Mouse (Mus musculus): ENCODE data around the gene Tanc2.

The Tanc2 gene

DNA sequence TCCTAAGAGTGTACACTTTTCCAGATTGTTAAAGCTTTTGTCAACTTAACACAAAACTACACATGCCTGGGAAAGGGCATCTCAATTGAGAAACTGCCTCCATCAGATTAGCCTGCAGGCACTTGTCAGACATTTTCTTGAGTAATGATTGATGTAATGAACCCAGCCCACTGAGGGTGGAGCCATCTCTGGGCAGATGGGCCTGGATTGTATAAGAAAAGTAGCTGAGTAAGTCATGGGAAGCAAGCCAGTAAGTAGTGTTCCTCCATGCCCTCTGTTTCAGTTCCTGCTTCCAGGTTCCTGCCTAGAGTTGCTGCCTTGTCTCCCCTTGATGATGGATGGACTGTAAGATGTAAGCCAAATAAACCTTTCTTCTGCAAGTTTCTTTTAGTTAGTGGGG, 12.6 kb upstream of the Tanc2 start:
- DNase-seq (ENCODE audit: low read depth, low spot score), result no peak
- Histone ChIP-seq H3K36me3 (ENCODE audit: control insufficient read depth, insufficient read depth, low read length, poor library complexity, severe bottlenecking) (no peaks in the 10 kb centered on the region), H3K27me3 (ENCODE audit: control insufficient read depth, insufficient read depth, low read length, poor library complexity, severe bottlenecking) (no peaks in the 10 kb centered on the region)

DNA sequence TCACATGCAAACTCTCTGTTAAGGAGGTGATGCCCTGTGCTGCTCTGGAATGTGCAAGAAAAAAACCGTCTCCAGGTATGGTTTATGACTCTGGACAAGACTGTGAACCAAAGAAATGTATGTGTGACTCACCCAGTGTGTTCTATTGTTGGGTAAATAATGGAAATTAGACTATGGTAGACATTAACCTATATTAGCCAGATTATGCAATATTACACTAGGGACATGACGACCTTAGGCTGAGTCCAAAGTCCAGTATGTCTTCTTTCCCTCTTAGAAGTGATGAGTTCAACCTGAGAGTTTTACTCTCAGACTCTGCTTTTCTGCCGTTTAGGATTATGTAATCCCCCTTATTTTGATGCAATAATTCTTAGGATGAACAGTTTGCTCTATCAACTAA, 7.8 kb upstream of the Tanc2 start:
- Histone ChIP-seq H3K27me3 (ENCODE audit: control insufficient read depth, insufficient read depth, low read length, poor library complexity, severe bottlenecking) (no peaks in the 10 kb centered on the region), H3K36me3 (ENCODE audit: control insufficient read depth, insufficient read depth, low read length, poor library complexity, severe bottlenecking) (no peaks in the 10 kb centered on the region)
- DNase-seq (ENCODE audit: low read depth, low spot score), result no peak

DNA sequence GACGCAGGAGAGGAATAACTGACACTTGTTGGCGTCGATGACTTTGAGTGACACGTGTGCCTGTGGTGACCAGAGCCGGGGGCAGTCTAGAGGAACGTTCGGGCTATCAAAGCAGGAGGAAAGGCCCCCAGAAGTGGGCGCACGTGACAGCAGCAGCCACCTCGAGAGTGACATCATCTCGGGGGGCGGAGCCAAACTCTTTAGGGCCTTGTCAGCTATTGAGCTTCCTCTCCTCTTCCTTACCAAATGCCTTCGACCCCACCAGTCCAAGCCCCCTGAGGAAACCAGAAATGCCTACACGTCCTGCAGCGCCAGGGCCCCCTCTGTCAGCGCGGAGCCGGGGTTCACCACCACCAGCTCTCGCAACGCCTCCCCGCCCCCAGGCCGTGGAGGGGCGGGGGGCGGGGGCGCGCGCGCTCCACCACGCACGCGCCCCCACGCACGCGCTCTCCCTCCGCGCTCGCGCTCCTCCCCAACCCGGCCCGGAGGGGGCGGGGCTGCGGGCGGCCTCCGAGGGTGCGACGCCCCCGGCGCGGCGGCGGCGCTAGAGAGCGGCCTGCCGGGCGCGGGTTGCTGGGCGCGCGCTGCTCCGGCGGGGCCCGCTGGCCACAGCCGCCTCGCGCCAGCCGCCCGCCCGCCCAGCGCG, 432 bp upstream of the Tanc2 start:
- peak; percentile 90 for DNase-seq (ENCODE audit: low read depth, low spot score)
- H3K36me3 ChIP-seq (ENCODE audit: control insufficient read depth, insufficient read depth, low read length, poor library complexity, severe bottlenecking), result no peaks in the 10 kb centered on the region
- no peaks in the 10 kb centered on the region for H3K27me3 ChIP-seq (ENCODE audit: control insufficient read depth, insufficient read depth, low read length, poor library complexity, severe bottlenecking)

DNA sequence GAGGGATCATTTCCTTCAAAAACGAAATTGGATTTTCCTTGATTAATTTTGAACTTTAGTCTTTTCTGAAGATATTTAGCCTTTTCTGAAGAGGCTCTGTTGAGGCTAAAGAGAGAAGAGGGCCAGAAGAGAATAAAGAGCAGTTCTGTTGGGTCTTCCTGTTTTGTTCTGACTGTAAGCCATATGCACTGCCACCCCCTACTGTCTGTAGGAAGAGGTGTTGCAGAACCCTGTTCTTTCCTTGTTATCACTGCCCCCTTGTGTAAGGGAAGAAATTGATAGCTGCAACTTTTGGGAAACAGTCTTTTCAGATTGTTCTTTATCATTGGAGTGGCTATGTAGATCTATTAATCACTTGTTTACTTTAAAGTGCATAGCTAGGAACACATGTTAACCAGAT, 2.1 kb downstream of the Tanc2 start:
- Histone ChIP-seq H3K27me3 (ENCODE audit: control insufficient read depth, insufficient read depth, low read length, poor library complexity, severe bottlenecking) (no peaks in the 10 kb centered on the region), H3K36me3 (ENCODE audit: control insufficient read depth, insufficient read depth, low read length, poor library complexity, severe bottlenecking) (no peaks in the 10 kb centered on the region)
- peak; percentile 78 for DNase-seq (ENCODE audit: low read depth, low spot score)

DNA sequence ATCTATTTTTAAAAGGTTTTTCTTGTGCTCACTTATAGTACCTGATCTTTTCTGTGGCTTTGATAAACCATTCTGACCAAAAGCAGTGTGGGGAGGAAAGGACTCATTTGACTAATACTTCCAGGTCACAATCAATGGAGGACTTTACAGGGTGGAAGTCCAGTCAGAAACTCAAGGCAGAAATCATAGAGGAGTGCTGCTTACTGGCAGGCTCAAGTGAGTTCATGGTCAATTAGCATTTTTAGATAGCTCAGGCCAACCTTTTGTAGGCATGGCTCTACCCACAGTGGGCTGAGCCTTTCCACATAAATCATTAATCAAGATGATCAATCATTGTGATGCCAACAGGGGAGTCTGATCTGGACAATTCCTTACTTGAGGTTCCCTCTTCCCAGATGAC, 12.4 kb downstream of the Tanc2 start:
- Histone ChIP-seq H3K36me3 (ENCODE audit: control insufficient read depth, insufficient read depth, low read length, poor library complexity, severe bottlenecking) (no peaks in the 10 kb centered on the region), H3K27me3 (ENCODE audit: control insufficient read depth, insufficient read depth, low read length, poor library complexity, severe bottlenecking) (no peaks in the 10 kb centered on the region)
- DNase-seq (ENCODE audit: low read depth, low spot score), result no peak

DNA sequence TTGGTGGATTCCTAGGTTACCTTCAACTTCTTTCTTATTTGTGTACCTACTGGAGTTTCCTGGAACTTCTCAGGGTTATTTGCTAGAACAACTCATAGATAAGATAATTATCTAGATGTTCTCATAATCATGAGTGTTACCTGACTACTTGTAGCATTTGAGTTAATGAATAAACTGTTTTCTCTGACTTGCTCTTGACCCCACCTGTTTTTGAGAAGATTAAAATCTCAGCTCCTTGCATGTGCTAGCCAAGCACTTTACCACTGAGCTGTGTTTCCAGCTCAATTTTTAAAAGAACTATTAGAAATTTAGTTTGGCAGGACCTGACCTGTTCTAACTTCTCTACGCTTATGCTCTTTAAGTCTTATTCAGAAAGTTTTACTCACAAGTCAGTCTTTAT, 36.4 kb downstream of the Tanc2 start:
- Histone ChIP-seq H3K36me3 (ENCODE audit: control insufficient read depth, insufficient read depth, low read length, poor library complexity, severe bottlenecking) (no peaks in the 10 kb centered on the region), H3K27me3 (ENCODE audit: control insufficient read depth, insufficient read depth, low read length, poor library complexity, severe bottlenecking) (no peaks in the 10 kb centered on the region)
- no peak for DNase-seq (ENCODE audit: low read depth, low spot score)

DNA sequence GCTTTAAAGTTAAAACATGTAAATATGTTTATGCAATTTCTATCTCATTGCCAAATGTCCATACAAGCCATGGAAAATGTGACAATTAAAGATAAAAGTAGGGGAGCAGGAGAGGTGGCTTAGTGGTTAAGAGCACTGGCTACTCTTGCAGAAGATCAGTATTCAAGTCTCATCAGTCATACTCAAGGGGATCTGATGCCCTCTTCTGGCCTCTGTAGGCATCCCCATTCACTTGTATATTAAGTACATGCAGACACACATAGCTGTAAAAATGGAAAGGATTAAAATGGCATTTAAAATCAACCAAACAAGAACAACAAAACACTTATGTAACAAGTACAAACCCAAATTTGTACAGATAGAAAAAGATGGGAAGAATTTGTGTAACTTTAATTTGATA, 54.2 kb downstream of the Tanc2 start:
- Histone ChIP-seq H3K27me3 (ENCODE audit: control insufficient read depth, insufficient read depth, low read length, poor library complexity, severe bottlenecking) (peaks cover 2% of the 10 kb centered on the region; the same call in 1 of the 2 replicates), H3K36me3 (ENCODE audit: control insufficient read depth, insufficient read depth, low read length, poor library complexity, severe bottlenecking) (no peaks in the 10 kb centered on the region)
- DNase-seq (ENCODE audit: low read depth, low spot score), result peak; percentile 19

DNA sequence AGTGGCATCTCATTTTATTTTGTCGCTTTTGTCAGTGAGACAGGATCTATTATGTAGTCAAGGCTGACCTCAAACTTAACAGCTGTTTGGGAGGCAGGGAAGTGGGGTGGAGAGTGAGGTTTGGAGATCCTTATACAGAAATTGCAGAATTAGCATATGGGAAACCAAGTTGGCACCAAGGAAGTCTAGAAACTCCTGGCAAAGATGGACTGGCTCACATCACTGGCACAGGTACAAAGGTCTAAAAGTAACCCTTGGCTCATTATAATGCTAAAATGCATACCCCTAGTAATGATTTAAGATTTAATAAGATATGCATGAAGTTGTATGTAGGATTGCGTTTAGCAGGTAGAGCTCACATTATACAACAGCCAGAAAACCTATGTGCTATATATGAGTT, 58.2 kb downstream of the Tanc2 start:
- H3K27me3 ChIP-seq (ENCODE audit: control insufficient read depth, insufficient read depth, low read length, poor library complexity, severe bottlenecking), result peaks cover 2% of the 10 kb centered on the region; the same call in 1 of the 2 replicates
- DNase-seq (ENCODE audit: low read depth, low spot score), result no peak
- no peaks in the 10 kb centered on the region for H3K36me3 ChIP-seq (ENCODE audit: control insufficient read depth, insufficient read depth, low read length, poor library complexity, severe bottlenecking)

DNA sequence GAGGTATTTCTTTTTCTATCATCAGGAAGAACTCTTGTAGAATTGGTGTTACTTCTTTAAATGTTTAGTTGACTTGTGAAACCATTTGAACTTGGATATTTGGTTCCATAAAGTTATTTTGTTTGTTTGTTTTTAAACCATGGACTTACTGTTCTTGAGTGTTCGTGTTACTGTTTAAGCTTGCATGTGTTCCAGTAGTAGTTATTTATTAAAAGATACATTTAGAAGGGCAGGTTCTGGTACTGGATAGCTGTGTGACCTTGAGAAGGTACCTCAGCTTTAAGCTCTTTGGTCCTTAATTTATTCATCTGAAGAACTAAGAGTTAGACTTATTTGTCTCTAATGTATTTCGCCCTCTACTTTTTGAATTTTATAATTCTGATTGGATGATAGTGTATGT, 64.8 kb downstream of the Tanc2 start:
- H3K36me3 ChIP-seq (ENCODE audit: control insufficient read depth, insufficient read depth, low read length, poor library complexity, severe bottlenecking), result no peaks in the 10 kb centered on the region
- DNase-seq (ENCODE audit: low read depth, low spot score), result no peak
- no peaks in the 10 kb centered on the region for H3K27me3 ChIP-seq (ENCODE audit: control insufficient read depth, insufficient read depth, low read length, poor library complexity, severe bottlenecking)

DNA sequence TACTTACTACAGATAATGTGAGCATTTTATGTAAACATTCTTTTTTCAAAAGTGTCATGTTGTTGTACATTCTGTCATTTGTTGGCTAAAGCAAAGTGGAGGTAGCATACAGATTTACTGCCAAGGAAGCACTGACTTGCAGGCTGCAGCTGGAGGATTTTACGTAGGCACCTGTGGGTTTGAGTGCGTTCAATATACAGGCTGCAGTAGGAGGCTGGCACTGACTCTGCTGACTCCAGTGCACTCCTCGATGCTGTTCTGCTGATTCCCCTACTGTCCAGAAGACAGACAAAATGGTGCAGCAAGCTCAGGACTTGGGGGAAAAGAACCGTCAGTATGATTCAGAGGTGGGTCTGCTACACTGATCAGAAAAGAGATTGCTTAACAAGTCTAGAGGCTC, 65.5 kb downstream of the Tanc2 start:
- no peaks in the 10 kb centered on the region for H3K36me3 ChIP-seq (ENCODE audit: control insufficient read depth, insufficient read depth, low read length, poor library complexity, severe bottlenecking)
- no peaks in the 10 kb centered on the region for H3K27me3 ChIP-seq (ENCODE audit: control insufficient read depth, insufficient read depth, low read length, poor library complexity, severe bottlenecking)
- no peak for DNase-seq (ENCODE audit: low read depth, low spot score)

DNA sequence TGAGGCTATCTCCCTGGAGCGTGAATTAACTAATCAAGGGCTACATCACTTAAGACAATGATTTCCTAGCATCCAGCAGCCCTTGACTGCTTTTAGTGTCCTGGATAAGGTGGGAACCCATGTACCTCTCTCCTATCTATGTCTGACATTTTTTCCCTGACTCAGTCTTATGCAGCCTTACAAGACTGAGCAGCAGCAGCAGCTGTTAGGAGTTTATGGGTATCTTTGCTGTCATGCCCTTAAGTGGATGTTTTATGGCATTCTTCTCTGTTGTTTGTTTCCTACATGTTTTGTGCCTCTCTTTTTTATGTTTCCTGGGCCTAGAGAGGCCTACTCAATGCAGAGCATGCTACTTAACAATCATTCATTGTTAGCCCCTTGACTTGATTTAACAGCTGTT, 78.1 kb downstream of the Tanc2 start:
- Histone ChIP-seq H3K36me3 (ENCODE audit: control insufficient read depth, insufficient read depth, low read length, poor library complexity, severe bottlenecking) (no peaks in the 10 kb centered on the region), H3K27me3 (ENCODE audit: control insufficient read depth, insufficient read depth, low read length, poor library complexity, severe bottlenecking) (no peaks in the 10 kb centered on the region)
- DNase-seq (ENCODE audit: low read depth, low spot score), result no peak

DNA sequence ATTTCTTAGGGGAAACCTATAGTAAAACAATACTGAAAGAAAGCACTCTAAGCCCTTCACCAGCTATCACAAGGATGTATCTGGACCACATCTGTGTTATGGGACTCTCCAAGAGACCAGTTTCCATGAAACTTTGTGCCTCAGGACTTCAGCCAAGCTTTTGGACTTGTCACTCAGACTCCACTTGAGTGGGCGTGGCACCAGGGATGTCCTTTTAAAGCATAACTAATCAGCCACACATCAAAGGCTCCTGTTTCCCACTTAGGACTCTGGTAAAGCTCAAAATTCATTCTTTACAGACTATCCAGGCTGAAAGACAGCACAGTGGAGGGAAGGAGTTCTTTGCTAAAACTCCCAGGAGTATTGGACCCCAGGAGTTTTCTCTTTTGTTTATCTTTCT, 89.2 kb downstream of the Tanc2 start:
- H3K36me3 ChIP-seq (ENCODE audit: control insufficient read depth, insufficient read depth, low read length, poor library complexity, severe bottlenecking), result no peaks in the 10 kb centered on the region
- no peaks in the 10 kb centered on the region for H3K27me3 ChIP-seq (ENCODE audit: control insufficient read depth, insufficient read depth, low read length, poor library complexity, severe bottlenecking)
- no peak for DNase-seq (ENCODE audit: low read depth, low spot score)

DNA sequence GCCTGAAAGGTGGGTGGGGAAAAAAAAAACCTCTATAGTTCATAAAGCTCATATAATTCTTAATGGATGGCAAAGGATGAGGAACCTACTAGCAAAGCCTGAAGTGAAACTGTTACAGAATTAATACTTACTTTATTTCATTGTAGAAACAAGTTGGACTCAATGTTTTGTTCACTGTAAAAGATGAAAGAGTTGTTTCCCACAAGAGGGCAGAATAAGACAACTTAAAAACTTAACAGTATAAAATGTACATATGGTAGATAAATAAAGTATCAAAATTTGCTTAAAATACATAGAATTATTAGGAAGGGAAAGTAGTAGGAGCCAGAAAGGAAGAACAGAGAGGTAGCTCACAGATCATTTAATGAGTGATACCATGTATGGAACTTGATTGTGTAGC, 95.0 kb downstream of the Tanc2 start:
- DNase-seq (ENCODE audit: low read depth, low spot score), result no peak
- H3K36me3 ChIP-seq (ENCODE audit: control insufficient read depth, insufficient read depth, low read length, poor library complexity, severe bottlenecking), result no peaks in the 10 kb centered on the region
- no peaks in the 10 kb centered on the region for H3K27me3 ChIP-seq (ENCODE audit: control insufficient read depth, insufficient read depth, low read length, poor library complexity, severe bottlenecking)

DNA sequence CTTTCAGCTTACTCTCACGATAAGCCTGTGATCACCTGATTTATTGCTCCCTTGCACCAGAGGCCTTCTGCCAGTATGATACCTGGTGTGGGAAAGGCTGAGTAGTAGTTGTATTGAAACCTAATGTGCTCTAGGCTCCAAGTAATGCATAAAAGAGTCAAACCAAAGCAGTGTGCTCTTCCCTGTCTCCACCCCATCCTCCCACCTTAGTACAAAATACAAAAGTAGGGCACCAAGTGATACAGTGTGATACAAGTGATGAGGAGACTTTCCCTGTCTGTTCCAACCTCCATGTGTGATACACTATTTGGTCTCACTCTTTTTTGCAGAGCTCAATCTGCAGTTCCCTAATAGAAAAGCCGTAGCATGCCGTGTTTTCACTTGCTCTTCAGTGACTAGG, 110.7 kb downstream of the Tanc2 start:
- Histone ChIP-seq H3K36me3 (ENCODE audit: control insufficient read depth, insufficient read depth, low read length, poor library complexity, severe bottlenecking) (no peaks in the 10 kb centered on the region), H3K27me3 (ENCODE audit: control insufficient read depth, insufficient read depth, low read length, poor library complexity, severe bottlenecking) (no peaks in the 10 kb centered on the region)
- no peak for DNase-seq (ENCODE audit: low read depth, low spot score)

DNA sequence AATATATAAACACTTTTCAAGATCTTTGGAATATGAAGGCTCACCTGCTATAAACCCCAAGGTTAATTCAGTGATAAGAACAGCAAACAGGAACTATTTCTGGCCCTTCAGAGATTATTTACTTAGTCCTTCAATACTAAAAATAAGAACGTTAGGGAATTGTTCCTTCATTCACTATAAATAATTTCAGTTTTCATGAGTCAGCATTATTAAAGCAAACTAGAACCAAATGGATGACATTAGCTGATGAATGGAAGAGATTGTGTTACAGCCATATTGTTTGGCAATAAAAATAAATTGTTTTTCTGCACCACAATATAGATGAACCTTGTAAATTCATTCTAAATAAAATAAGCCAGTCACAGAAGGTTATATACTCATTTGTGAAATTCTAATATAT, 129.9 kb downstream of the Tanc2 start:
- DNase-seq (ENCODE audit: low read depth, low spot score), result no peak
- H3K36me3 ChIP-seq (ENCODE audit: control insufficient read depth, insufficient read depth, low read length, poor library complexity, severe bottlenecking), result no peaks in the 10 kb centered on the region
- no peaks in the 10 kb centered on the region for H3K27me3 ChIP-seq (ENCODE audit: control insufficient read depth, insufficient read depth, low read length, poor library complexity, severe bottlenecking)

DNA sequence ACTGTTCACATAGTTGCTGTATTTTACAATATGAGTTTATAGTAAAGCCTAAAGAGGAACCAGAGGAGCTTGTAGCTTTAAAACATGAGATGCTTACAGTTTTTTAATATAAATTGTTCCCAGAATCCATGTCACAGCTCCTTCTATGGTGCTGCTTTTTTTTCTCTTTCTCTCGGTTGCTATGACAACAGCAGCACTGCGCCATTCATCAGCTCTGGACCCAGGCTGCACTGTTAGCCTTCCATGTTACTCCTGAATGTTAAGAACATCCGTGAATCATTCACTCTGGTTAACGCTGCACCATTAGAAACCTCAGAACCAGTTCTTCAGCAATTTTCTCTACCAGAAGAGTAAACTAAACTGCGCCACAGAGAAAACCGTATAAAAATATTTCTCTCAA, 141.8 kb downstream of the Tanc2 start:
- H3K36me3 ChIP-seq (ENCODE audit: control insufficient read depth, insufficient read depth, low read length, poor library complexity, severe bottlenecking), result no peaks in the 10 kb centered on the region
- H3K27me3 ChIP-seq (ENCODE audit: control insufficient read depth, insufficient read depth, low read length, poor library complexity, severe bottlenecking), result no peaks in the 10 kb centered on the region
- DNase-seq (ENCODE audit: low read depth, low spot score), result no peak
